Mouse (Mus musculus): ENCODE data around the gene Klrb1b. TPM values are rescaled to one million over a fixed set of nuclear protein-coding genes. Genes with fewer than 3 reads are reported as not detected.
"Not testable (repeated sequence)": the region's sequence is repeated elsewhere in the genome, so short reads cannot be mapped to it uniquely, and the experiment has no call there.

The Klrb1b gene
- polyA plus RNA-seq, 1 experiment from 2014 or later = not detected

DNA sequence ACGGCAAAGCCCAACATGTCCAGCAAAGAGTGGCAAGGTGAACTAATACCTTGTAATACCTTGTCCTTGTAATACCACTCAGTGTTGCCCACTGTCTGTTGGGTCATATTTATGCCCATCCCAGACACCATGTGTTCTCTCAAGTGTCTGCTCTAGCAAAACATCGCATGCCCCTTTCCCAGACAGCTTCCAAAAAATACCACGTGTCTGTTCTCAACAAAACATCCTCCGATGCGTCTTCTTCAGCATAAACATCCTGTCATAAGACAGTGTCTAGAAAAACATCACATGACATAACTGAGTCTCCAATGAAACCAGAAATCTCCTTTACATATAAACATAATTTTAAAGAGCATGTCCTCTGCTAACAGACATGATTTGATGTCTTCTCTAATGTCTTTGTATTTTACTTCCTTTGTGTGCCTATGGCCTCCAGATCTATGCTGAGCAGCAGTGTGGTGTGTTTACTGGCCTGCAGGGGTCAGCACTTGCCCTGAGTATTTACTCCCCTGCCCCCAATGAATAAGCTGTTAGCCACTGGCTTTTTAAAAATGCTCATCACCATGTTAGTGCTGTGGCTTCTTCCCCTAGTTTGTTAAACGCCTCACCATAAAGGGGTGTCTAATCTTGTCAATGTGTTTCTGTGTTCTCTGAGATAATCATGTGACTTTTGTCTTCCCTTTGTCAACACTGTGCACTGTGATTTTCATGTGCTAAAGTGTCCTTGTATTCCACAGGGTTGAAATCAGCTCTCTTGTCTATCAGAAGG, 59.5 kb downstream of the Klrb1b start:
- not testable (repeated sequence) for H3K27me3 ChIP-seq (replicated peaks); H3K4me3 ChIP-seq (replicated peaks); H3K36me3 ChIP-seq; H3K4me1 ChIP-seq; H3K9ac ChIP-seq (replicated peaks); H3K9me3 ChIP-seq (replicated peaks)
- 0 out of 2 replicates have a peak, but pooled peaks have one; percentile 19 for ATAC-seq (ENCODE audit: low FRiP score)
- peak overlapping the region; percentile 70 for H3K27ac ChIP-seq (replicated peaks)
- H3K4me2 ChIP-seq = 0 out of 2 replicates have a peak overlapping the region, but pooled peaks have one; percentile 2
- WGBS = 59% methylated on average over 6 of the region's 6 CpGs

DNA sequence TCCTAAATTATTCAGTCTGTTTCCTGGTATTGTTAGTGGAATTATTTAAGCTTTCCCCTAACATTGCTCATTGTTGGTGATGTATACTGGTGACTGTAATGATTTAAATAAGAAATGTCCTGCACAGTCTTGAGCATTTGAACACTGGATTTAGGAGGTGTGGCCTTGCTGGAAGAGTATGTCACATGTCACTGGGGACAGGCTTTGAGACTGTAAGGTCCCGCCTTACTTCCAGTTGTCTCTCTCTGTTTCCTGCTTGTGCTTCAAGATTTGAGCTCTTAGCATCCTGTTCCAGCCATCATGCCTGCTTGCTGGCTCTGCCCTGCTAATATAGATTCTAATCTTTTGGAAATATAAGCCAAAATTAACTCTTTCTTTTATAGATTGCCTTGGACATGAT, 60.9 kb downstream of the Klrb1b start:
- Histone ChIP-seq H3K9ac (replicated peaks) (no peak overlapping the region), H3K27me3 (replicated peaks) (no peaks in the 10 kb centered on the region)
- ATAC-seq (ENCODE audit: low FRiP score) = no peak

DNA sequence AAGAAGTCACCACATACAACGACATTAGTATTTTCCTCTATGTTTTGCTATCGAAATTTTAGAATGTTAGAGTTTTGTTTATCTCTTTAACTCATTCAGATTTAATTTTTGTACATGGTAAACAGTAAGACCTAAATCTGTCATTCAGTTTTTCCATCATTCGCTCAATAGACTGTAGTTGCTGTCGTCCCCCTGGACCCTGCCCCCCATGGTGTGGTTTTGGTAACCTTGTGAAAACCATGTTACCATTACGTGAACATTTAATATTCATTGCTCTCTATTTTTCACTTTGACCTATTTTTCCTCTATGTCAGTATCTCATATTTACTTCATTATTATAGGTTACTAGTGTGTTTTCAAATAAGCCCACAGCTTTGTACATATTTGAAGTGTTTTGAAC, 61.5 kb downstream of the Klrb1b start:
- Histone ChIP-seq H3K4me2 (peak overlapping the region; percentile 52), H3K27me3 (replicated peaks) (no peaks in the 10 kb centered on the region), H3K4me3 (replicated peaks) (peak overlapping the region; percentile 53), H3K4me1 (peaks cover 14% of the 10 kb centered on the region), H3K36me3 (no peaks in the 10 kb centered on the region), H3K27ac (replicated peaks) (peak overlapping the region; percentile 81), H3K9ac (replicated peaks) (peak overlapping the region; percentile 53), H3K9me3 (replicated peaks) (no peaks in the 10 kb centered on the region)
- 16% methylated on average over 5 of the region's 5 CpGs for WGBS
- ATAC-seq (ENCODE audit: low FRiP score) = no peak

More for the DNA sequence above, 60.9 kb downstream of the Klrb1b start:
- Histone ChIP-seq H3K9me3 (replicated peaks) (no peaks in the 10 kb centered on the region), H3K4me3 (replicated peaks) (no peak overlapping the region), H3K4me1 (peaks cover 13% of the 10 kb centered on the region), H3K27ac (replicated peaks) (no peak overlapping the region), H3K36me3 (no peaks in the 10 kb centered on the region), H3K4me2 (no peak overlapping the region)
- WGBS = 96% methylated on average over 1 of the region's 1 CpGs

DNA sequence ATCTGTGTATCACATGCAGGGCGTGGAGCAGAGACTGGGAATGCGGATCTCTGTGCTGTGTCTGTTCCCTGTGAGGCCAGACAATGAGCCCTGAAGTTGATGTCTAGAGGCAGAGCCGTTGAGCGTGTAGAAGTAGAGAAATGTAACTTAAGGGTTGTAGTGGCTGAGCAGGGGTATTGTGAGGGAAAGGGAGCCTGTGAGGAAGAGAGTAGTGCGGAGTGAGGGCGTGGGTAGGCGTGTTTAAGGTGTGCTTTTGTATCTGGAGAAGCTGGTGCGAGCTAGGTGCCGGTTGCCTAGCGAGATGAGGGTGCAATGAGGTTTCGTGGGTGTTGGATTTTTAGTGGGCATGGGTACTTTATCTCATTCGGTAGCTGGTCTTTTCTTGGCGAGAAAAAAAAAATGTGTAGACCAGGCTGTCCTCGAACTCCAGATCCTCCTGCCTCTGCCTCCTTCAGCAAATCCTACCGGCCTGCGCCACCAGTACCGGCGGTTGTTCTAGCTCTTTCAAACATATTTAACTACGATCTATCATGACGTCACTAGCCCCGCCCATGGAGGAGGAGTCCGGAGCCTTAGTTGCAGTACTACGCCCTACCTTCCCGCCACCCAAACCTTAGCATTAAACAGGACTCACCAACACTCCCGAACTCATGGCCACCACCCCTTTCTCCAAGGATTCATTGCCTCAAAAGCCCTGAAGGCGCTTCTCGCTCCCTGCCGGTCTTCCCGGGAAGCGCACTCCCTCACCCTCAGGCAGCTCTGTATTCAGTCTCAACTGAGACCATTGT, 62.2 kb downstream of the Klrb1b start:
- 2% methylated on average over 30 of the region's 30 CpGs for WGBS
- peak overlapping the region; percentile 90 for H3K27ac ChIP-seq (replicated peaks)
- peaks cover 16% of the 10 kb centered on the region for H3K4me1 ChIP-seq
- H3K4me2 ChIP-seq = peak overlapping the region; percentile 72
- H3K9me3 ChIP-seq (replicated peaks) = no peaks in the 10 kb centered on the region
- H3K36me3 ChIP-seq = no peaks in the 10 kb centered on the region
- H3K4me3 ChIP-seq (replicated peaks) = peak overlapping the region; percentile 53
- H3K9ac ChIP-seq (replicated peaks) = peak overlapping the region; percentile 61
- ATAC-seq (ENCODE audit: low FRiP score) = peak; percentile 87
- H3K27me3 ChIP-seq (replicated peaks) = no peaks in the 10 kb centered on the region

Other genes with a start within 250 kb of the Klrb1b start
- gene A2ml1, start 244.7 kb downstream of the Klrb1b start, polyA plus RNA-seq (2015; fragmentation: Nextera tagmentation; extraction: Ambion mirVana) = 3.5 and 4.8 TPM in 2 replicates
- gene Klrb1a, start 202.8 kb downstream of the Klrb1b start, polyA plus RNA-seq (2015; fragmentation: Nextera tagmentation; extraction: Ambion mirVana) = 0.70 TPM in 1 of 2 replicates, not detected in the other
- gene Clec2h, start 163.9 kb downstream of the Klrb1b start, polyA plus RNA-seq (2015; fragmentation: Nextera tagmentation; extraction: Ambion mirVana) = 0.38 TPM in 1 of 2 replicates, not detected in the other
- gene Klrb1, start 103.3 kb downstream of the Klrb1b start, polyA plus RNA-seq (2015; fragmentation: Nextera tagmentation; extraction: Ambion mirVana) = 0.95 and 1.00 TPM in 2 replicates
- 0.09 and 0.70 TPM in 2 replicates for gene Klrb1c, start 37.1 kb downstream of the Klrb1b start, polyA plus RNA-seq (2015; fragmentation: Nextera tagmentation; extraction: Ambion mirVana)
- not detected in 2 replicates for gene Gm44511, start within 50 bp of the Klrb1b start, polyA plus RNA-seq (2015; fragmentation: Nextera tagmentation; extraction: Ambion mirVana)
- gene Clec2i, start 61.3 kb upstream of the Klrb1b start, polyA plus RNA-seq (2015; fragmentation: Nextera tagmentation; extraction: Ambion mirVana) = 0.92 TPM in 1 of 2 replicates, not detected in the other
- 0.41 and 5.9 TPM in 2 replicates for gene BC035044, start 64.8 kb upstream of the Klrb1b start, polyA plus RNA-seq (2015; fragmentation: Nextera tagmentation; extraction: Ambion mirVana)
- not detected in 2 replicates for gene Clec2g, start 108.0 kb upstream of the Klrb1b start, polyA plus RNA-seq (2015; fragmentation: Nextera tagmentation; extraction: Ambion mirVana)
- gene Klrb1f, start 219.6 kb upstream of the Klrb1b start, polyA plus RNA-seq (2015; fragmentation: Nextera tagmentation; extraction: Ambion mirVana) = 0.58 and 0.78 TPM in 2 replicates

Measured in neural tube, embryonic 15.5 days (tissue).